Mouse (Mus musculus) CH12.LX (cell line): ENCODE measurements around the gene Setd6.

ENCODE experiments used
- CHD1 ChIP-seq: IDR thresholded peaks from 2 replicates; pipeline ENCODE4 v1.6.1; 2012; ENCODE audit warnings: low read depth, low read length, improper control_type of control experiment, inconsistent platforms
- CTCF ChIP-seq, 2 experiments: IDR thresholded peaks in 1 of 2; conservative IDR thresholded peaks in 1 of 2; 2 replicates each; pipeline ENCODE4 v1.5.1; 2011 to 2012; ENCODE audit warnings: low read depth in 2 of 2, low read length in 2 of 2, improper control_type of control experiment in 1 of 2, inconsistent platforms in 1 of 2, mild to moderate bottlenecking in 1 of 2, moderate library complexity in 1 of 2
- E2F4 ChIP-seq: IDR thresholded peaks from 2 replicates; pipeline ENCODE4 v1.6.1; 2011; ENCODE audit warnings: low read depth, low read length, improper control_type of control experiment; ENCODE audit not compliant: insufficient replicate concordance
- EP300 ChIP-seq: IDR thresholded peaks from 2 replicates; pipeline ENCODE4 v1.6.1; 2011; ENCODE audit warnings: low read length, improper control_type of control experiment
- HCFC1 ChIP-seq: IDR thresholded peaks from 2 replicates; pipeline ENCODE4 v1.6.1; 2012; ENCODE audit warnings: low read depth, mild to moderate bottlenecking, inconsistent platforms, low read length, improper control_type of control experiment
- IRF4 ChIP-seq: IDR thresholded peaks from 2 replicates; pipeline ENCODE4 v1.6.1; 2014; ENCODE audit warnings: low read depth, mild to moderate bottlenecking, inconsistent platforms, low read length, improper control_type of control experiment
- MAX ChIP-seq: IDR thresholded peaks from 2 replicates; pipeline ENCODE4 v1.6.1; 2011; ENCODE audit warnings: low read length, improper control_type of control experiment
- MEF2A ChIP-seq: IDR thresholded peaks from 2 replicates; pipeline ENCODE4 v1.6.1; 2014; ENCODE audit warnings: low read depth, mild to moderate bottlenecking, inconsistent platforms, low read length, improper control_type of control experiment, borderline replicate concordance
- POLR2A ChIP-seq: IDR thresholded peaks from 2 replicates; pipeline ENCODE4 v1.6.1; 2011; ENCODE audit warnings: low read depth, mild to moderate bottlenecking, improper control_type of control experiment, low read length
- ZKSCAN1 ChIP-seq: IDR thresholded peaks from 2 replicates; pipeline ENCODE4 v1.6.1; 2012; ENCODE audit warnings: low read depth, inconsistent platforms, low read length, improper control_type of control experiment, borderline replicate concordance
- ZMIZ1 ChIP-seq: IDR thresholded peaks from 2 replicates; pipeline ENCODE4 v1.6.1; 2012; ENCODE audit warnings: low read depth, mild to moderate bottlenecking, inconsistent platforms, low read length, improper control_type of control experiment
- ZNF384 ChIP-seq: IDR thresholded peaks from 2 replicates; pipeline ENCODE4 v1.6.1; 2012; ENCODE audit warnings: low read depth, low read length, improper control_type of control experiment, inconsistent platforms

GRCm38 (mm10) chr8:95701809-95702208 lies 13.9 kb upstream of the Setd6 start:
- TF ChIP-seq ZNF384 (no peak), CTCF (conservative IDR thresholded peaks at IDR 0.05 in 1 of 2, IDR thresholded peaks at IDR 0.05 in 1 of 2; ENCODE audit: low read depth in 2 of 2, low read length in 2 of 2) (no peak), IRF4 (no peak), CHD1 (no peak), POLR2A (no peak), EP300 (no peak), ZKSCAN1 (no peak), HCFC1 (no peak), MAX (no peak), E2F4 (no peak), ZMIZ1 (no peak), MEF2A (no peak)
